Mouse (Mus musculus) embryo, embryonic 10.5 days (tissue): Measurements from ENCODE around the gene Gabrd.

Experiments
- DNase-seq: peaks from one replicate; pipeline ENCODE4 v3.0.0-alpha.2; 2015; ENCODE audit warnings: low spot score

The Gabrd gene

DNA sequence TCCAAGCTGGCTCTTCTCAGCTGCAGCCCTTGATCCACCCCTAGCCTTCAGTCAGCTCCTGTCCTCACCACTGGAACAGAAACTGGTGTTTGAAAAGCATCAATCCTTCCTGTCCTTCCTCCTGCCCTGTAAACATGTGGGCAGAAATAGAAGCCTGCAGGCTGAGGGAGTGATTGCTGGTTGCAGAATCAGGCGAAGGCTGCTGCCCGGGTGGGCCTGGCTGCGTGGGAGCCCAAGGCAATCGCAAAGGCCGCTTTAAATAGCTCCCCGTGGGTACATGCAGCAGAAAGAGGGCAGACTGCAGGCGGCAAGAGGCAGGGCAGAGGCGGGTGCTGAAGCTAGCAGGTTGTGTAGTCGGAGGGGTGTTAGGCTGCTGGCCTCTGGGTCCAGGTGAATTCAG is 15.2 kb downstream of the Gabrd start:
- DNase-seq: no peak

DNA sequence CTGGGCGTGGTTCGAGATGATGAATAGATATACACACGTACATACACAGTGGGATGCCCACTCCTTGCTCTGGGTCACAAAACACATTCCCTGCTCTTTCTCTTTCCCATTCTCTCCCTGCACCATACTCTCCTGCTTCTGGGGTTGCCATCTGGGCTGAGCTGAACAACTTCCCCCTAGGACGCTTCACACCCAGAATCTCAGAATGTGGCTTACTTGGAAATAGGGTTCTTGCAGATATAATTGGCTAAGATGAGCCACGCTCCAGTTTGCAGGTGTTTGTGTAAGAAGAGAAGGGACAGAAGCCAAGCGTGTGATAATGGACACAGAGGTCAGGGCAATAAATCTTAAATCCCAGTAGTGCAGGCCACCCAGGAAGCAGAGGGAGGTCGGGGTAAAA is 15.9 kb downstream of the Gabrd start:
- DNase-seq: no peak

DNA sequence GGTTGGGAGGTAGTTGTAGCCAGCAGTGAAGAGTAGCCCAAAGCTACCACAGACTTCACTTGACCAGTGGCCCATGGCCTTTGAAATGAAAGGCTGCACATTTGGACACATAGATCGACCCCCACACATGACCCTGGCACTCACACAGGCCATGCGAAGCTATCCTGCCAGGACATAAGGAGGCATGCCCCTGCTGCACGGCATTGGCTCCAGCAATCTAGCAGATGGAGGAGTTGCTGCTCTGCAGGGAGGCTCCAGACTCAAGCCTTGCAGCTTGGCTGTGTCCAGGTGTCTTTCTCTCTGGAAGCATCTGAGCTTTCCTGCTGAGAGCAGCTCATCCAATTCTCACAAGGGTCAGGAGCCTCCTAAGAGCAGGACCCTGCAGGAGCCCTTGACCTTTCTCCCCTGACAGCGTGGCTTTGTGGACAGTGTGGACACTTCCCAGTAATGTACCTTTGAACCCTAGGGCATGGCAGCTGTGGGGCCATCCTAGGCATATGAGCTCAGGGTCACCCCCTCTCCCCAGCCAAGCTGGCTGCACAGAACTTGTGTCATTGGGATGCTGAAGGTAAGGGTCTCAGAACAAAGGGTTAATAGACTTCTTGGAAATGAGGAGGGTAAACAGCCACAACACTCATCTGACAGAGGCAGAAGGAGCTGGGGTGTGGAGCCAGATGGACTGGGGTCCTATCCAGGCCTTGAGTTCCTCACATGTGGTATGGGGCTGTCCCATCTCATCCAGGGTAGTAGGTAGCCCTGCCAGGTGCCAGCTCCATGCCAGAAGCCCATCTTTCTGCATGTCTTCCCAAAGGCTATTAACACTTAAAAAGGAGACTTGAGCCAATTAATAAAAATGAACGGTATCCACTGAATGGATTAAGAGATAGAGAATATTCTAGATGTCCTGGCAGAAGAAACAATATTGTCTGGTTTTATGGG is 25.8 kb downstream of the Gabrd start:
- DNase-seq: no peak

DNA sequence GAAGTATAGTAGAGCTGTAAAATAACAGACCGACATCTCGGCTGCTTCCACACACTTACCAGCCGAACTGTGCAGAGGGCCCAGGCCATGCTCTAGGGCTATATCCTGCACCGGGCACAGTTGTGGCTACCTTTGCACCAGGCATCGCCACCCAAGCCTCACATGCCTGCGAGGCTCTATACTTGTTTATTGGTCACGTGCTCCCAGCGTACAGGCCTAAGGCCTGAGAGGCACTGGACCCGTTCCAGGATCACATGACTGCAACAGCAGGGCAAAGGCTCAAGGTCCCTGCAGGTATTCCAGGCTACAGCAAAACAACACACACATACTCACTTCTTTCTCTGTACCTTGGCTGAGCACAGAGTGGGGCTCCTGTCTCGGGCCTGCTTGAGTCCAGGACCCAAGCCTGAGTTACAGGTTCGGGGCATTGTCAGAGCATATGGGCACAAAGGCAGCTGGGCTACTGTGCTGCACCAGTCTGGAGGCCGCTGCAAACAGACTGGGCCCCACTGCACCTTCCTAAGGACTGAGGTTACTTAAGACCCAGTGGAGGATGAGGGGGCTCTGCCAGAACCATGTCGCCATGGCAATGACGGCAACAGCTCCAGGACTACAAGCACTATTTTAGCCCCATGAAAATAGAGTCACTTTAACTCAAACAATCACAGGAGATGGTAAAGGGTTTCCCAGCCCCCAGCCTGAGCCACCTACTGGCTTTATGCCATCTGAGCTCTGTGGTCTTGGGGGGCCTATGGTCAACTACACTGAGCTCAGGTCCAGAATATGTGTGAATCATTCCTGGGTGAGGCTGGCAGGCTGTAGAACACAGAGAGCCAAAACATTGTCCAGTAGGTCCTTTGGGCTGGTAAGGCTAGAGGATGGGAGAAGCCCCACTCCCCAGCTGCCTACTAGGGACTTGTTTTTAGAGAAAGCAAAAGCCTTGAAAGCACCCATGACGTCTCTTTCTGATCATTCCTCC is 26.9 kb downstream of the Gabrd start:
- no peak for DNase-seq

DNA sequence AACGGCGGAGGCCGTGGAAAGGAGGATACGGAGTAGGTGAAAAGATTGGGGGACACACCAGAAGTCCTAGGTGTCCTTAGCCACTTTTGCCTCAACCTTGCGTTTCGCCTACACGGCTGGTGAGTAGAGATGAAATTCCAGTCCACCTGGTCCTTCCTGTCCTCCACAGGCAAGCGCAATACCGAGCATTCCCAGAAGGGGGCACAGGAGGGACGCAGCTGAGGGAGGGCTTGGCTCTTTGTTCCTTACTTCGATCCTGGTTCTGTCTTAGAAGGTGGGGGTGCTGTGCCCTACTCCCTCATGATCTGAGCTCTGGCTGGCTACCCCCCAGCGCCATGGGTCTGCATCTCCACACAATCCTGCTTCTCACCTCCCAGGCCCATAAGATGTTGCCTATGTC is 29.2 kb downstream of the Gabrd start:
- peak; percentile 81 for DNase-seq

DNA sequence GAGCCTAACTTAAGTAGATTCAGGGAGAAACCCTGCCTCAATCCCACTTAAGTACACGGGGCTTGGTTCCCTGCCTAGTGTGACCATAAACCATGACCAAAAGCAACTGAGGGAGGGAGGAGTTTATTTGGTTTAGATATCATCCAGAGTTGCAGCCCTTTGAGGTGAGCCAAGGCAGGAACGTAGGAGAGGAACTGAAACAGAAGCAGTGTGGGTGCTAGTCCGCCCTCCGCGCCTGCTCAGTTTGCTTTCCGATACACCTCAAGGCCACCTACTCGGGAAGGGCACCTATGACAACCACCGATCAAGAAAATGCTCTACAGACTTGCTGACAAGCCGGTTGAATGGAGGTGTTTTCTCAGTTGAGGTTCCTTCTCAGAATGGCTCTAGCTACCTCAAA is 30.2 kb downstream of the Gabrd start:
- no peak for DNase-seq

DNA sequence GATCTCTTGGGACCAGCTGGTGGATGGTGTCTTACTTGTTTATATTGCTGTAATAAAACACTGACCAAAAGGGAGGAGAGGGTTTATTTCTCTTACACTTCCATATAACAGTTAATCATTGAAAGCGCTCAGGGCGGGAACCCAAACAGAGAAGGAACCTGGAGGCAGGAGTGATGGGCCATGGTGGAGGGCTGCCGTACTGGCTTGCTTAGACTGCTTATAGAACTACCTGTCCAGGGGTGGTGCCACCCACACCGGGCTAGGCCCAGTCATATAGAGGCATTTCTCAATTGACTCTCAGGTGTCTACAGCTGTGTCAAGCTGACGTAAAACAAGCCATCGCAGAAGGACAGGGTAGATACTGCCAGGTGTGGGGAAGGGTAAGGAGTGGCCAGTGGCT is 31.1 kb downstream of the Gabrd start:
- DNase-seq: no peak

DNA sequence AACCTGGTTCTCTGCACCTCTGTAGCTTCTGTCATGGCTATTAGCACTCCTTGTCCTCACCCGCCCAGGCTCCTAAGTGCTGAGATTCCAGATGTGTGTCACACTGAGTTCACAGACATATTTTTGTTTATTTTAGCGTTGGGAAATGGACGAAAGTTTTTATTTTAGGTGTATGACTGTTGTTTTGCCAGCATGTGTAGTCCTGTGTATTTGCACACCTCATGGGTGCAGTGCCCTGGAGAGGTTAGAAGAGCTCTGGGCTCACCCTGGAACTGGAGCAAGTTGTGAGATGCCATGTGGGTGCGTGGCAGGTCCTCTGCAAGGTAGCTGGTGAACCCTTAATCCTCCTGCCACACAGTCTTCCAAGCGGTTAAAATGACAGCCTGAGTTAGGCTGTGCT is 35.5 kb downstream of the Gabrd start:
- no peak for DNase-seq

DNA sequence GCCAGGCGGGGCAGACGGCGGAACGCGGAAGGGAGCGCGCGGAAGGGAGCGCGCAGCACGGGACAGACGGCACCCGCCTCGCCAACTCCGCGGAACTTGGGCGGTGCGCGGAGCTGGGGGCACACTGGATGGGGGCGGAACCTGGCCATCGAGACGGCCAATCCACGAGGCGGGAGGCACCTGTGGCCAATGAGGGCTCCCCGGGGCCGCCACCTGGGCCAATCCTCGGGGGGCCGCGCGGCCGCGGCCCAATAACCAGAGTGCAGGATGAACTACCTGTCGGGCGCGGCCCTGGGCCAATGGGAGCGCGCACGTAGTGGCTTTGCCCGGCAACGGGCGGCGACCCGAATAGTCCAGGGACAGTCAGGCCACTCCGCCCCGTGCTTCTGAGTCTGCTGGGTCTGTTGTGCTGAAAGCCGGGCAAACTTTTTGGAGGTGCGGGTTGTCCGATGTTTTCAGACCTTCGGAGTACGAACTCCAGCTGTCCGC is 36.6 kb downstream of the Gabrd start, which contains the start of gene Prkcz:
Gene Prkcz, minus strand, starts transcription at position 59 of the 489 bp plus-strand sequence.
- peak; percentile 88 for DNase-seq

DNA sequence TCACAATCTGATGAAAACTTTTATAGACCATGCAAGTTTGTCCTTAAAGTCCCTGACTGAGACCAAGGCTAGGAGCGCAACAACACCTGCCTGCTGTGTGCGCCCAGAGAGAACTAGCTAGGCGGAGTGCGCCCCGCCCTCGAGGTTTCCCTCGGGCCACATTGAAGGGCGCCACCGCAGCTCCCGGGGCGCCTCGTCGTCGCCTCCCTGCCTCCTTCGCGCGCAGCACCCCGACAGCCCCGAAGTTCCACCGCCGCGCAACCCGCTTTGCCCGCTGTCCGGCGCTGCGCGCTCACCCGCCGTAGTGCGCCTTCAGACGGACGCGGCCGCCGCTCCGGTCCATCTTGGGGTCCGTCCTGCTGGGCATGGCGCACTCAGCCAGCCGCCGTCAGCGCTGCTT is 37.1 kb downstream of the Gabrd start:
- DNase-seq: no peak

DNA sequence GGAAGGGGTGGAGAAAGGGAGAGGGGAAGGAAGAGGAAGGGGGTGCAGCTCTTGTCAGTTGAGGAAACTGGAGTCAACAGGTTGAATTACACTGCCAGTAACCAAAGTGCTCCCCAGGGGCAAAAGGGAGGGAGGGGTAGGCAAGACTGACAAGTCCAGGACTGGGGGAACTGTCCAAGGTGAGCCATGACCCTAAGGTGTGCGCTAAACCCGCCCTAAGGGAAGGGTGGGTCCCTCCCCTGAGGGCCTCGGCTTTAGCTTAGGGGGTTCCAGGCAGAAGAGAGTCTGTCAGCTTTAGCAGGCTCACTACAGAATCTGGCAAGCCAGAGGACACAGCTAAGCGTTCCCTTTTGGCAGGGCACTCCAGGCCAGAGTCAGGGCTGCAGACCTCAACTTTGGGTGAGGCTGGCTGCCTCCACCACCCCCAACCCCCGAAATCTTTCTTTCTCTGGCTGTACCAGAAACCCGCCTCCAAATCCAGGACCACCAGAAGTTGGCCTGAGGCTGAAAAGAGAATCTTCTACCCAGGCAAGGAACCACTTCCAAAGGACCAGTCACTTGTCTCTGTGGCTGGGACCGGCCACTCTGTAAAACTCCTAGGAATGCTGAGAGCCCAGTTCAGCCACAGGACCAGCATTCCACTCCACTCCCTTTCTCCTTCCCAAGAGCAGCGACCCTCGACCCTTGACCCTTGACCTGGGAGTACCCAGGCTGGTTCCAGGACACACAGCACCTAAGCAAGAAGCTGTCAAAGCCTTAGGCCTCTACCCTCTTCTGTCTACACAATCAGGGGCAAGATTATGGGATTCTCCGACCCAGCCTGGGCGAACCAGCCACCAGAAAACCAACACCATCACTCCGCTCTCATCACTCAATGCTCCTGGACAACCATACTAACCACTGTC is 38.1 kb downstream of the Gabrd start:
- DNase-seq: no peak

DNA sequence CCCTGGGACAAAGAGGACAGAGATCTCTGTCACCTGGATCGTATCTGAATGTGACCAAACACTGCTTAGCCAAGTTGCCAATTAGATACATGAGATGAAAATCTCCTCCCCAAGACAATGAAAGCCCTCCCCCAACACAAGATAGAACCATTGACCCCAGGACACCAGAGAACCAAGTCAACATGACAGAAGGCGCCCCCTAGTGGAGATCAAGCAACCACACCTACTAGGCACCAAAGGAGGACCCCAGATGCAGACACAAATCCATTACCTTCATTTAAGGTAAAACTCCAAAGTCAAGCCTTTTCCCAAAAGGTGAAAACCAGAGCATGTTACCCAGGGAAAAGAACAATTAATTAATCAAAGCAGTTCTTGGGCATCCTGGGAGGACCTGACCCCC is 40.3 kb downstream of the Gabrd start:
- DNase-seq: peak; percentile 36

DNA sequence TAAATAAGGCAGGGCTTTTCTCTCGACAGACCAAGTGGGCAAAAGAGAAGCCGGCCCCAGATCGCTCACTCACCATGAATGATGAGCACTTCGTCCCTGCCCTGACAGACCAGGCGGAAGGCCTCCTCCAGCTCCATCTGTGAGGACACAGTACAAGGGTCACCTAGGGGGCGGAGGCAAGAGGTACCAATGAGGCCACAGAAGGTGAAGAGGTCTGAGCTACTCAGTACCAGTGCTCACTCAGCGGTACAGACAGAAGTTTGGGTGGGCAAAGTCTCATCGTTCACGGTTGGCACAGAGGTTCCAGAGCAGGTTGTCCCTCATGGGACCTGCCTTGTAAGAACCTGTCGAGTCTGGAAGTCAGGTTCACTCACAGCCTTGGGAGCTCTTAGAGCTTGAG is 41.6 kb downstream of the Gabrd start:
- no peak for DNase-seq

DNA sequence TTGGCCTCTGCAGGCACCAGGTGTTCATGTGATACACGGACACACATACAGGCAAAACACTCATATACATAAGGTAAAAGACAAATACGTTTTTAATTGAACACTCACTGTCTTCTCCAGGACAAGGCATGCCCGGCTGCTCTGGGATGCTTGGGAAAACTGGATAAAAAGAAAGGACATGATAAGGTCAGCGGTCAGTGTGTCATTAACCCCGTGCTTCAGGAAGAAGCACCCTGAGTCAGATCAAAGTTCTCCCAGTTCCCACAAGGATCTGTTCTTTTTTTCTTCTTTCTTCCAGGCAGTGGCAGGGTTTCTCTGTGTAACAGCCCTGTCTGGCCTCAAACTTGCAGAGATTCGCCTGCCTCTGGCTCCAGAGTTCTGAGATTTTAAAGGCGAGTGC is 43.4 kb downstream of the Gabrd start:
- DNase-seq: no peak

DNA sequence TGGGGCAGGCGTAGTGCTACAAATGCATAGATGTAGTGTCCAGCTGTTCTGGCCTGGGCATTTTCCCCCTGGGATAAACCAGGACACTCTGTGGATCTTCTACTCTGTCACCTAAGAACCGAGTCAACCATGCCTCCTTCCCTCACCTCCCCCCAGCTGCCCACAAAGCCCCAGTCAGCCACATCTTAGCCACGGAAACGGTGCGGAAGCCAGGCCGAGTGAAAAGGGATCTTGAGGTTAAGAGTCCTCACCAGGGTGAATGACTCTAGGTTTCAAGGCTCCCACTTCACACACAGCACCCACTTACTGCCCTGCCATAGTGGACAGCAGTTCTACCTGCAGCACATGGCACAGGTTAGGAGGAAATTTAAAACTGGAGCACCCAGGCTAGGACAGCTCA is 43.9 kb downstream of the Gabrd start:
- DNase-seq: no peak

DNA sequence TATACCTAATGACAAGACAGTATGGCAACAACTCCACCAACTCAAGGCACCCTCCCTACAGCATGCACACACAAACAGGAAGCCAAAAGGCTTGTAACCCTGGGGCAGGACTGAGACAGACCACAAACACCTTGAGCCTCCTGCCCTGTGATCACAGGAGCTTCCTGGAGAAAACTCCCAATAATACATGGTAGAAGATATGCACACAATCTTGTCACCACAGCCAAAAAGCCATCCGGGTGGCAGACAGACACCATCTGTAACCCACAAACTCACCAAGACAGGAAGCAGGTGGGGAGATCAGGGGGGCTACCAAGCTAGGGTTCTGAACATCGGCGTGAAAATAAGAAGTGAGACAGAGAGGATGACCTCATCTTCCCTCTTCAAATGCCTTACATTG is 45.3 kb downstream of the Gabrd start:
- DNase-seq: no peak

DNA sequence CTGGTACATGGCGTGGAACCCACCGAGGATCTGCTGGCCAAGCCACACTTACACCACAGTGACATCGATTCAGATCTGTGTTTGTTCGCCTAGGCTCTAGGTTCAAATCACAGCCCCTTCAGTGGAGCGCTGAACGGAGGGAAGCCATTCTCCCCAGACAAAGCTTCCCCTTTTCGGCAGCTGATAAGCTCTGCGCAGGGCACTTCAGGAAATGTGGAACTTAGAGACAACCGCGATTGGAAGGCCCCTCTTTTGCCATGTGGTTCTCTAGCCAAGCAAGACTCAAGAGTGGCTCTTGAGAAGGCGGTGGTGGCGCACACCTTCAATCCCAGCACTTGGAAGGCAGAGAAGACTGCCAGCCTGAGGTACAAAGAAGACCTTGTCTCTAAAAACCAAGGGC is 51.6 kb downstream of the Gabrd start:
- no peak for DNase-seq

DNA sequence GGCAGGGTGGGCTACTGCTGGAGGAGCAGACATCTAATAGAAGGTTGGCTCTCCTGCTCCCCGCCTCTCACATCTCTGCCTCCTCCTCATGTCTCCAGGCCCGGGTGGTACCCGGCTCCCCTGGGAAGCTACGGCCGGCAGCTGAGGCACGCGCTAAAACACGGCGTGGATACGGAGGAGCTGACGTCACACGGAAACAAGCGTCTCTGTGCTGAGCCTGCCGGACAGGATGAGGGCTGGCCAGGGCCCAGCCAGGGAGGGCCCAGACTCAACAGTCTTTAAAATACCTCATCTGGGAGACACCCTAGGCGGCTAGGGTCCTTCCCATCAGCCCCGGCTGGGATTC is 52.3 kb downstream of the Gabrd start:
- DNase-seq: peak; percentile 73

DNA sequence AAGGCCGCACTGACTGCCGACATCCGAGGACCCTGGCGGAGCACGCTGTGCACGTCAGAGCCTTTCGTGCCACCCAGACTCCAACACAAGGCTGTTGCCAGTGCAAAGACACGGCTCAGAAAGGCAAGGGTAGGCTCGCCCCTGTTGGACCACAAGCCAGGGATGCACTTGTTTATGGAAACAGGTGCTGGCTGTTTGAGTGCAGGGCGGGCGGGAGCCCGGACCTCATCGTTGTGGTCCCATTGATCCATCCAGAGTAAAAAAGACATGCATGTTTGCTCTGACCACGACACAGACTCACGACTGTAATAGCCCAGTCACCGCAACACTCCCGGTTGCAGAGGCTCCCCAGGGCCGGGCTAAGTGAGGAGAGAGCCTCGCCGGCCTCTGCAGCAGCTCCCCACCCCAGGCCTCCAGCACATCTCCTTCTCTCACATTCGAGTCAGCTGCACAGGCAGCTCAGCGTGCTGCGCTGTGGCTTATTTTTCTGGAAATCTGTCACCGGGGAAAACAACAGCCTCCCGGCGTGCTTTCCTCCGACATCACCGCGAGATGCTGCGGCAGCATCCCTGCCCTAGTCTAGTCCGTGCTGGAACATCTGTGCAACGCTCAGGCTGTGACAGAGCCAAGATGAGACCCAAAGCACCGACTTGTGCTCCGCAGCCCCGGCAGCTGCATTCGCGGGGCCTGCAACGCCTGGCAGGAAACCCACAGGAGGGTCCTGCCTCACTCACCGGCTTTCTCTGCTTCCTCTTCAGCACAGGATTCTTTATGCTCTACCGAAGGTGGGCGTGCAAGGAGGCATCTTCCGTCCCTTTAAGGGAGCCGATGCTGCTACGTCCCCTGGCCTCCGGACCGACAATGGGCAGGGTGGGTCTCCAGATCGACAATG is 53.0 kb downstream of the Gabrd start:
- DNase-seq: peak; percentile 60

DNA sequence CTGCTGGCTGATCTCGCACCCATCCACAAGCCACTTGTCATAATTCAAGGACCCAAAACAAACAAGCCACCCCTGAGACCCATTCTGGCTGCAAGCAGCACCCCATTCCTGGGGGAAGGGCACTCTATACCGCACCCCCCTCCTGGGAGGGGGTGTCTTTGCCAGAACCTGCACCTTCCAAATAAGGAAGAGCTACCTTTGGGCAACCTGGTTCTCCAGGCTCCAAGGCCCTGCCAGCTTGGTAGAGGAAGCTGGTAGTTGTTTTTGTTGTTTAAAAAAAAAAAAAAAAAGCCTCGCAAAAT is 53.7 kb downstream of the Gabrd start:
- no peak for DNase-seq
